Mouse (Mus musculus) hindbrain, embryonic 16.5 days (tissue): ENCODE data around the gene Ubxn6. TPM values are rescaled to one million over a fixed set of nuclear protein-coding genes. Genes with fewer than 3 reads are reported as not detected.

Experiments used
- ATAC-seq: fragments of 200-750 bp; cut with Nextera tagmentation; 2 replicates; pipeline ENCODE4 v1.8.0; 2017; ENCODE audit warnings: moderate TSS enrichment, moderate library complexity
- H3K27ac ChIP-seq: fragments of 300-500 bp; sonication (generic); 2 replicates; pipeline ENCODE4 v1.5.1; 2014; ENCODE audit warnings: low read depth, mild to moderate bottlenecking, control low read depth, low read length, moderate library complexity
- H3K27me3 ChIP-seq: fragments of 300-500 bp; sonication (generic); replicated peaks from 2 replicates; pipeline ENCODE4 v1.6.1; 2014; ENCODE audit warnings: low read length; ENCODE audit not compliant: control insufficient read depth, insufficient read depth
- H3K36me3 ChIP-seq: fragments of 300-500 bp; sonication (generic); 2 replicates; pipeline ENCODE4 v1.6.1; 2014; ENCODE audit warnings: mild to moderate bottlenecking, low read length, moderate library complexity, mixed read lengths; ENCODE audit not compliant: control insufficient read depth, insufficient read depth
- H3K4me1 ChIP-seq: fragments of 300-500 bp; sonication (generic); 2 replicates; pipeline ENCODE4 v1.6.1; 2014; ENCODE audit warnings: low read depth, low read length; ENCODE audit not compliant: control insufficient read depth, insufficient read depth
- H3K4me2 ChIP-seq: fragments of 300-500 bp; sonication (generic); 2 replicates; pipeline ENCODE4 v1.6.1; 2014; ENCODE audit warnings: mild to moderate bottlenecking, low read length, control low read depth, moderate library complexity
- H3K4me3 ChIP-seq: fragments of 300-500 bp; sonication (generic); 2 replicates; pipeline ENCODE4 v1.5.1; 2014; ENCODE audit warnings: mild to moderate bottlenecking, low read length, control low read depth, moderate library complexity
- H3K9ac ChIP-seq: fragments of 300-500 bp; sonication (generic); 2 replicates; pipeline ENCODE4 v1.6.1; 2014; ENCODE audit warnings: low read depth, mild to moderate bottlenecking, control low read depth, low read length, moderate library complexity
- H3K9me3 ChIP-seq: fragments of 300-500 bp; sonication (generic); 2 replicates; pipeline ENCODE4 v1.6.1; 2014; ENCODE audit warnings: mild to moderate bottlenecking, low read length, moderate library complexity; ENCODE audit not compliant: control insufficient read depth
- WGBS: fragments of 180-500 bp; shearing (Covaris S2); extraction: QIAGEN DNeasy Blood & Tissue Kit; methylation state at CpG from one replicate; pipeline ENCODE4 v1.1.7; 2014; 5-methylcytosine and 5-hydroxymethylcytosine counted together
- polyA plus RNA-seq: library from polyadenylated mRNA; unstranded; fragments of >200 nt; fragmentation: Nextera tagmentation; extraction: Ambion mirVana; gene quantifications from 2 replicates; pipeline ENCODE4 v1.2.1, GENCODE M21; 2015

Ubxn6 gene
- polyA plus RNA-seq, 1 experiment from 2014 or later = 79.5 TPM

DNA sequence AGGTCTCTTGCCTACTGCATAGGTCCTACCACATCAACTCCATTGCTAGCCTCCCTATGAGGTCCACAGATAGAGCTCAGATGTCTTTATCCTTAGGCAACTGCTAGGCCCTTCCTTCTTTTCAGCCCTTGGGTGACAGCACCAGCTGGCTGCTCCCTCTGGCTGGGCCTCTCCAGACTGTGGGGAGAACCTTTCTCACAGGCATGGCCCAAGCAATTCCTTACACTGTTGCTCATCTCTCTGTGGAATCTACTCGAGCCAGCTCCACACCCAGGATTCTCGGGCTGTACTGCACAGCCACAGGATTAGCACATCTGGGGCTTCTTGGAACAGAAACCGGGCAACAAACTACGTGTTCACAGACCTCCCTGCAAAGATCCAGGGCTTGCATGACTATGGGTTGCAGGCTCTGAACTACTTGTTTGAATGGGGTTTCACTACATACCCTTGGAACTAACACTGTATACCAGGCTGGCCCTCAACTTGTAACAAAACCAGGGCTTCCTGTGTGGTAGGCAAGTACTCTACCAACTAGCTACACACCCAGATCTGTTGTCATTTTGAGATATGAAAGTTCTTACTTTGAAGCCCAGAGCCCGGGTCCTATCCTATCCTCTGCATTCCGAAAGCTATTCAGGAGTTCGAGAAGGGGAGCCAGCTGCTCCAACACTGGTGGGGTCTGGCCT, 40.6 kb downstream of the Ubxn6 start:
- no peak overlapping the region for H3K4me2 ChIP-seq
- no peak overlapping the region for H3K9ac ChIP-seq
- ATAC-seq = no peak
- no peak overlapping the region for H3K4me3 ChIP-seq
- 0 out of 2 replicates have a peak, but pooled peaks cover 3% of the 10 kb centered on the region for H3K36me3 ChIP-seq
- no peaks in the 10 kb centered on the region for H3K9me3 ChIP-seq
- 89% methylated on average over 7 of the region's 7 CpGs for WGBS
- no peak overlapping the region for H3K27ac ChIP-seq
- H3K4me1 ChIP-seq = peaks cover 28% of the 10 kb centered on the region
- H3K27me3 ChIP-seq = no peaks in the 10 kb centered on the region

DNA sequence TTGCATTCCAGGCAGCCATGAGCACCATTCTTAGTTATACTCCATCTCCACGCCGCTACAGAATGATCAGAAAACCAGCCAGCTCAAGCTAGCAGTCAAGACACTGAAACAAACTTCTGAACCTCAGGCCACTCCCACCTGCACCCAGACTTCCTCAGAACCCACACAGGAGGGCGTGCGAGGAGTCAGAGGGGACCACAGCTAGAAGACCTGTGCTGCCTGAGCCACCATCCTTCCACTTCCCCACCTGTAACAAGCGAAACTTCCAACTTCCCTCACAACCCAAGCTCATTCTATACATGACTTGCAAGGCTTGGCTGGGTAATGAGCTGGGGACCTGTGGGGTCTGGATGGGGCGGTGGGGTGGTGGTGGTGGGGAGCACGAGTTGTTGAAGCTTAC, 42.0 kb downstream of the Ubxn6 start:
- Histone ChIP-seq H3K9me3 (no peaks in the 10 kb centered on the region), H3K4me2 (no peak overlapping the region), H3K27ac (no peak overlapping the region), H3K4me1 (peaks cover 28% of the 10 kb centered on the region), H3K36me3 (0 out of 2 replicates have a peak, but pooled peaks cover 3% of the 10 kb centered on the region), H3K4me3 (no peak overlapping the region), H3K9ac (no peak overlapping the region), H3K27me3 (no peaks in the 10 kb centered on the region)
- no peak for ATAC-seq
- 78% methylated on average over 7 of the region's 7 CpGs for WGBS

DNA sequence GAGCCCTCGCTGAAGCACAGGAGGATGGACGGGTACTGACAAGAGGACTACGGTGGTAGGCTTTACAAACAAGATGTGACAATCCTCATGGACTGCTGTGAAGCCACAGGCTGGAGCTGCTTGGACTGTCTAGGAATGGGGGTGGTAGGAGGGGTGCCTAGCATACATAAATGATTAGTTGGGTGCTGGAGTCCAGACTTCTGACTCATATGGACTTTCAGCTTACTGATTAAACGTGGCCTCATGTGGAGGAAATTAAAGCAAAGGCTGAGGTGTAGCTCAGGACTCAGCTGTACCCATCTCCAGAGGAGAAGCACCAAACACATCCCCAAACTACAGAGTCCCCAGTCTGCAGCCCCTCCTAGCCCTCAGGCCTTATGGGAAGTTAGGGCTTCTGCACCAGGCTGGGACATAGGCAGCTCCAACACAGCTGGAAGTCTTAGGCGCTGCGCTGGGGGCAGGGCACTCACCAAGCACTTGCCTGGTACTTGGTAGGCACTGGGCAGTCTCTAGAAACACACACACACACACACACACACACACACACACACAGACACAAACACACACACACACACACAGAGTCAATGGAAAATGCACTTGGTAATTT, 42.6 kb downstream of the Ubxn6 start:
- peaks cover 28% of the 10 kb centered on the region for H3K4me1 ChIP-seq
- H3K4me3 ChIP-seq = no peak overlapping the region
- no peaks in the 10 kb centered on the region for H3K9me3 ChIP-seq
- no peak for ATAC-seq
- no peaks in the 10 kb centered on the region for H3K27me3 ChIP-seq
- no peak overlapping the region for H3K9ac ChIP-seq
- H3K4me2 ChIP-seq = no peak overlapping the region
- 73% methylated on average over 6 of the region's 6 CpGs for WGBS
- no peak overlapping the region for H3K27ac ChIP-seq
- H3K36me3 ChIP-seq = 0 out of 2 replicates have a peak, but pooled peaks cover 3% of the 10 kb centered on the region

DNA sequence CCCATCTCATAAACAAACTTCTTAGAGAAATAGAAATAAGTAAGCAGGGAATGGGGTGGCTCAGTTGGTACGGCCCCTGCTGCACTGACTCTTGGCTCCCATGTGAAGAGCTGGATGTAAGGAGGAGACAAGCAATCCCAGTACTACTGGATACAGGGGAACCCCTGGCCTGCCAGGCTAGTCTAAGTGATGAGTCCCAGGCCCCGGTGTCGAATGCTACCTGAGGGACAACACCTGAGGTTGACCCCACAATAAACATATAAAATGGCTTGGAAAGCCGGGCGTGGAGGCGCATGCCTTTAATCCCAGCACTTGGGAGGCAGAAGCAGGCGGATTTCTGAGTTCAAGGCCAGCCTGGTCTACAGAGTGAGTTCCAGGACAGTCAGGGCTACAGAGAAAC, 43.4 kb downstream of the Ubxn6 start:
- Histone ChIP-seq H3K4me3 (no peak overlapping the region), H3K9ac (no peak overlapping the region), H3K27me3 (no peaks in the 10 kb centered on the region), H3K4me2 (no peak overlapping the region), H3K27ac (no peak overlapping the region), H3K36me3 (0 out of 2 replicates have a peak, but pooled peaks cover 3% of the 10 kb centered on the region), H3K4me1 (peaks cover 25% of the 10 kb centered on the region), H3K9me3 (no peaks in the 10 kb centered on the region)
- ATAC-seq = no peak
- WGBS = 92% methylated on average over 7 of the region's 7 CpGs

DNA sequence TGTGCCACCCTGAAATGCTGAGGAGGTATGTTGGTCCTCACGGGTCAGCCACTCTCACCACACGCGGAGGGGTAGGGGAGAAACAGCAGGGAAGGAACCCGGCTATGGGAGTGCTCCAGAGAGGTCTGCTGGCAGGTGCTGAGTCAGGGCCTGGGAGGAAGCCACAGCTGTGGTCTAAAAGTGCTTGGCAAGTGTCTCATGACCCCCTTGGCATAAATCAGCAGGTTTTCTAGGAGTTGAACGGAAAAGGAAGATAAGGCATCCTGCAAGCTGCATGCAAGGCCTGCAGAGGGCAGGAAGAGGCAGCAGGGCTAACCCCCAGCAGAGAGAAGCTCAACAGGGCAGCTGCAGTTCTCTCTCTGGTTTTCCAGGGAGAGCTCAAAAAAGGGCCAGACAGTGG, 43.9 kb downstream of the Ubxn6 start:
- no peak for ATAC-seq
- Histone ChIP-seq H3K4me2 (no peak overlapping the region), H3K4me1 (peaks cover 25% of the 10 kb centered on the region), H3K36me3 (0 out of 2 replicates have a peak, but pooled peaks cover 3% of the 10 kb centered on the region), H3K9ac (no peak overlapping the region), H3K9me3 (no peaks in the 10 kb centered on the region), H3K27ac (no peak overlapping the region; the same call in 1 of the 2 replicates), H3K27me3 (no peaks in the 10 kb centered on the region), H3K4me3 (no peak overlapping the region)
- 59% methylated on average over 5 of the region's 5 CpGs for WGBS

DNA sequence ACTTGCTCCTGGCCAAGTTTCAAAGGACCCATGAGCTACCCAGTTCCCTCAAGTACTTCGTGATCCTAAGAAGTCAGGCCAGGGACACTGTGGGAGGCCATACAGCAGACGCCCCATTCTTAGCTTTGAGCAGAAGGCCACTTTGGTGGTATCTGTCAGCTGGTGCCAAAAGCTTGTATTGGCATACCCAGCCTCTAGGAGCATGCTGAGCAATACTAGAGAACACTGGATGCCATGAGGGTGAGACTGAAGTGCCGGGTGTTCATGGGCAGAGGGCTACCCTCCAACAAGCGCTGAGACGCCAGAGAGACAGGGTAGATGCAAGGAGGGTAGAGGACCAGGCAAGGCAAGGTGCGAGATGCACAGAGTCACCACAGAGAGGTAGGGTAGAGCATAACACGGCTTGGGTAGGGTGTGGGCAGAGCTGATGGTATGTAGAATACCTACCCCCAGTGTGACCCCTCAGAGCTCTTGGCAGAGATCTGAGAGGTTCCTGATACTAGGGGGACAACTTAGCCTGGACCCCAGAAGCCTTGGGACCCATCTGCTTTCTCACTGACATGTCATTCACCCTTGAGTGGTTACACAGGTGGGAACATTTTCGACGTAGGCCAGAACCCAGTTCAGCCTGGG, 44.5 kb downstream of the Ubxn6 start:
- H3K27me3 ChIP-seq = no peaks in the 10 kb centered on the region
- no peak overlapping the region for H3K4me2 ChIP-seq
- no peak overlapping the region; the same call in 1 of the 2 replicates for H3K27ac ChIP-seq
- WGBS = 80% methylated on average over 9 of the region's 9 CpGs
- no peak overlapping the region for H3K9ac ChIP-seq
- ATAC-seq = no peak
- H3K36me3 ChIP-seq = 0 out of 2 replicates have a peak, but pooled peaks cover 3% of the 10 kb centered on the region
- H3K4me1 ChIP-seq = peaks cover 21% of the 10 kb centered on the region
- H3K9me3 ChIP-seq = no peaks in the 10 kb centered on the region
- H3K4me3 ChIP-seq = no peak overlapping the region

DNA sequence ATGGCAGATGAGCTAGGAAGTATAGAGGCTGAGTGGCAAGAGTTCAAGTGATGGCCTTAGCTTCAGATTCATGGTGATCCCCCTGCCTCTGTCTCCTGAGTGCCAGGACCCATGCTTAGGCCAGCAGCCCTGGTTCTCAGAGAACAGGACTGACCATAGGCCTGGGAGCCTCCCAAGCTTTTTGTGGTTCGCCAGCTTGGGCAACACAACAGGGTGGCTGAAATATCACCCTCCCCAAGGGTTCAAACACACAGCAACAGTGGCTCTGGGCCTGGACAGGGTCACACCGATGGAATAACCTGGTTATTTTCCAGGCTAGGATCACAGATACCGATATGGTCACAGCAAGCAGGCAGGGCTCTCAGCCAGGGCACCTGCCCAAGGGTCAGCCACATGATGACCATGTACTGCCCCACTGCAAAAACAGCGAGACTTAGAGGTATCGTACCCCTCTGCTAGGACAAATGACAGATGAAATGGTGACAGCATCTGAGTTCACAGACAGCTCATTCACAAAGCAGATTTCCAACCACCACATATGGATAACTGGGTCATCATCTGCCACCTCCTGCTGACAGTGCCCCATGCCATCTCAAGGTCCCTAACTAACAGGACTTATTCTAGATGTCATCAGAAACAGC, 46.9 kb downstream of the Ubxn6 start:
- no peak for ATAC-seq
- Histone ChIP-seq H3K27ac (no peak overlapping the region), H3K9ac (peak overlapping the region; percentile 8; the same call in 1 of the 2 replicates), H3K9me3 (no peaks in the 10 kb centered on the region), H3K4me3 (no peak overlapping the region), H3K4me1 (peaks cover 10% of the 10 kb centered on the region), H3K4me2 (no peak overlapping the region), H3K36me3 (0 out of 2 replicates have a peak, but pooled peaks cover 3% of the 10 kb centered on the region), H3K27me3 (no peaks in the 10 kb centered on the region)
- 90% methylated on average over 5 of the region's 5 CpGs for WGBS

DNA sequence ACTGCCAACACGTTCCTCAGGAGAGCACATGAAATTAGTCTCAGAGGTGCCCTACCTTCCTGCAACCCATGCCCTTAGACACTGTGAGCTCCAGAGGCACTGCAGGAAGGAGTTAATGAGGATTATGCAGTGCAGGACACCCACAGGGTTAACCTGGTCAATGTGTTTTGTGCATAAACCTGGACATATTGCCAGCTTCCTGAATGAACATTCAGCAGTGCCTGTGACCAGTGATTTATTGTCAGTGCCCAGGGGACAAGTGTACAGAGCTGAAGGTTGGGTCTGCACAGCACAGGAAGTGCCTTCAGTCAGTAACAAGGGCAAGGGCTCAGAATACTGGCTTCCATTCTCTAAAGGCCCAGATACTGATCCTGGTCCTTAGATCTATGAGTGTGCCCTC, 47.9 kb downstream of the Ubxn6 start:
- Histone ChIP-seq H3K4me2 (no peak overlapping the region), H3K27me3 (no peaks in the 10 kb centered on the region), H3K27ac (no peak overlapping the region), H3K9ac (no peak overlapping the region), H3K4me1 (peaks cover 5% of the 10 kb centered on the region), H3K4me3 (no peak overlapping the region), H3K36me3 (0 out of 2 replicates have a peak, but pooled peaks cover under 1% of the 10 kb centered on the region), H3K9me3 (no peaks in the 10 kb centered on the region)
- no peak for ATAC-seq
- 82% methylated on average over 1 of the region's 1 CpGs for WGBS

DNA sequence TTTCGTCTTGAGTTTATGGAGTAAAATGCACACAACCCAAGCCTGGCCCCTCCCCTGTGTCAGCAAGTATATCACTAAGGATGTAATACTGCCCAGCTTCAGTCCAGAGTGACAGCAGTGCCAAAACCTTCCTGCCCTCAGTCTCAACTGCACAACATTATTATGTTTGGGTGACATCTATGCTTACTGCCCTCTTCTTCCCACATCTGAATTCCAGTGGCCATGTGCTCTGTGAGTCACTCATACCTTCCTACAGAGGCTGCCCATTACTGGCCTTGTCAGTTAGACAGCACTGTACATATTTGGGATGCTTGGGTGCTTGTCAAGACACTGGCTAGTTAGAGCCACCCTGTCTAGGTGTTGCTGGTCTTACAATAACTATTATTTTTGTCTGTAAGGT, 48.5 kb downstream of the Ubxn6 start:
- 100% methylated on average over 1 of the region's 1 CpGs for WGBS
- Histone ChIP-seq H3K27me3 (no peaks in the 10 kb centered on the region), H3K4me2 (no peak overlapping the region), H3K4me3 (no peak overlapping the region), H3K36me3 (no peaks in the 10 kb centered on the region), H3K9me3 (no peaks in the 10 kb centered on the region), H3K27ac (no peak overlapping the region), H3K9ac (no peak overlapping the region), H3K4me1 (peaks cover 9% of the 10 kb centered on the region; the same call in 1 of the 2 replicates)
- ATAC-seq = no peak
